Mouse (Mus musculus) layer of hippocampus, adult 9-11 months (tissue): Measurements from ENCODE around the gene Tomm34.
"Not testable (repeated sequence)": the region's sequence is repeated elsewhere in the genome, so short reads cannot be mapped to it uniquely, and the experiment has no call there.

ENCODE experiments used
- DNase-seq: peaks from one replicate; pipeline ENCODE4 v3.0.0; 2022

The Tomm34 gene

DNA sequence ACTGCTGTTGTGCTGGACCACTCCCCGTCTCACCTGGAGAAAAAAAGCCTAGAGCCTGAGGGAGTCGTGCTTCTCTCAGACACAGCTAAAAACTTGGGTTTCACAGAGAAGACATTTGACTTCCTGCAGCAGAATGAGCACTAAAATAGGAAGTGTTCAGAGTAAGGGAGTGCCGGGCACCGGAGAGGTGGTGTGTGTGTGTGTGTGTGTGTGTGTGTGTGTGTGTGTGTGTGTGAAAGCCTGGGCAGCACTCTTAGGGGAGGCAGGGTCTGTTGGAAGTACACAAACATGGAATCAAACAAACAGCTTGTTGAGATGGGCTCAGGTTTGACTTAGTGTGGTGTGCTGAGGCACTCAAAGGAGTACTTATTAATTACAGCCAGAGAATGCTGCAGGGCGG is 4.1 kb upstream of the Tomm34 start:
- no peak for DNase-seq

DNA sequence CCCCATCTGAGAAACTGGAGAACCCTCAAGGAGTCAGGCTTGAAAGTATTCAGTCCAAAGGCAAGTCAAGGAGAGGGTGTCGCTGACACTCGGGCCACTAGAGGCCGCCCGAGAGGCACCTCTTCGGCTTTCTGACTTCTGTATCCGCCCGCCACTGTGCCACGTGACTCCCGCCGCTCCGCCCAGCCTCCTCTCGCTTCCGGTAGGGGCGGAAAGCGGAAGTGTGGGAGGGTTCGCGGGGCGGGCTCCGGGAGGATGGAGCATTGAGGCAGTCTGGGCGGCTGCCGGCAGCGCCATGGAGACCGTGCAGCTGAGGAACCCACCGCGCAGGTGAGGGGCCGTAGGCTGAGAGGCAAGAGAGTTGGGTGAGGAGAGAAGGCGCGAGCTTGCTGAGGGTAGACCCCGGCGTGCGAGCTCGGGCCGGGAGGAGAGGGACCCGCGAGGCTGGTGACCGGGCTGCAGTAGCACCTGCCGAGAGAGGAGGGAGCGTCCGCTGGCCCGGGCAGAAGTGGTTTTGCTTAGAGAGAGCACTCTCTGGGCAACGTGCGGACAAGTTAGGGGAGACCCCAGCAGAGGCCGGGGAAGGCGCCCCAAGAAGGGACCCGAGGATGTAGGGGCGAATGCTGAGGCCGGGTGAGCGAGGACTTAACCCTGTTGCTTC is 3.1 kb upstream of the Tomm34 start:
- peak; percentile 97 for DNase-seq

DNA sequence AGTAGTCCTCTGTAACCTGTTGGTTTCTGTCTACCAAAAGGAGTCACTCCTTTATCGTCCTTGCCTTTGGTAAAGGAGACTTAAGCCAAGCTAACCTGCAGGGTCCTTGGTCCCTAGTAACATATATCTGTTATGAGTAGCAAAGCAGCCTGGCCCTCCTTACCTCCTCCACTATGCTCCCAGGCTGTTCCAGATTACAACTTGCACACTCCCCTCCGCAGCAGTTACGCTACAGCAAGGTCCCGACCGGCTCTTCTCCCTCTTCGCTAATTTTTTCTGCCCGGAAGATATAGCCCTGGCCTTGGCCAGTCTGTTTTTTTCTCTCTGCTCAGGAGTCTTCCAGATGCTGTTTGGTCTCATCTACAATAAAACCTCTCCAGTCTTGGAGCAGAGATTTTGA is 2.2 kb upstream of the Tomm34 start:
- no peak for DNase-seq

DNA sequence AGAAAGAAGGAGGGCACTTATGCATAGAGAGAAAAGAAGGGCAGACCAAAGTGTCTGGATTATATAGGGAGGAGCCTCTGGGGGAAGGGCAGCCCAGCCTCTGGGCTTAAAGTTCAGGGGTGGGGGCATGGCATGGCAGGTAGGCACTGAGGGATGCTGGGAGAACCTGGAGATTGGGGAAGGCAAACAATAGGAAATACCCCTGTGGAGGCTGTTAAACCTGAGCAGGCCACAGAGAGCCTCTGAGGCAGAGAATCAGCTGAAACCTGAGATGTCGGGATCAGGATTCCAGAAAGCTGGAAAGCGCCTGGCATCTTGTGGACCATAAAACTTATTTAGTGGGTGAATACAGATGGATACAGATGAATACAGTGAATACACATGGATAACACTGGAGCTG is 1.1 kb upstream of the Tomm34 start:
- no peak for DNase-seq

DNA sequence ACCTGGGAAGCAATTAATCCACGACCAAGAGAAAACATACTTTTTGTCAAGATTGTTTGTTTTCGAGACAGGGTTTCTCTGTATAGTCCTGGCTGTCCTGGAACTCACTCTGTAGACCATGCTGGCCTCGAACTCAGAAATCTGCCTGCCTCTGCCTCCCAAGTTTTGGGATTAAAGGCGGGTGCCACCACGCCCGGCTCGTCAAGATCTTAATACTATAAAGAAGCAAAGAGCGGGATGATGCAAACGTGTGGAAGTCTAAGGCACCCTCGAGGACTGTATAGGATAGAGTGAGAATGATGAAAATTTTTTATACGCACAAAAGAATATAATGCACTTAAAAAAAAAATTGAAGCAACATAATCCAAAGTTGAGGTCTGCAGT is 460 bp upstream of the Tomm34 start:
- not testable (repeated sequence) for DNase-seq

DNA sequence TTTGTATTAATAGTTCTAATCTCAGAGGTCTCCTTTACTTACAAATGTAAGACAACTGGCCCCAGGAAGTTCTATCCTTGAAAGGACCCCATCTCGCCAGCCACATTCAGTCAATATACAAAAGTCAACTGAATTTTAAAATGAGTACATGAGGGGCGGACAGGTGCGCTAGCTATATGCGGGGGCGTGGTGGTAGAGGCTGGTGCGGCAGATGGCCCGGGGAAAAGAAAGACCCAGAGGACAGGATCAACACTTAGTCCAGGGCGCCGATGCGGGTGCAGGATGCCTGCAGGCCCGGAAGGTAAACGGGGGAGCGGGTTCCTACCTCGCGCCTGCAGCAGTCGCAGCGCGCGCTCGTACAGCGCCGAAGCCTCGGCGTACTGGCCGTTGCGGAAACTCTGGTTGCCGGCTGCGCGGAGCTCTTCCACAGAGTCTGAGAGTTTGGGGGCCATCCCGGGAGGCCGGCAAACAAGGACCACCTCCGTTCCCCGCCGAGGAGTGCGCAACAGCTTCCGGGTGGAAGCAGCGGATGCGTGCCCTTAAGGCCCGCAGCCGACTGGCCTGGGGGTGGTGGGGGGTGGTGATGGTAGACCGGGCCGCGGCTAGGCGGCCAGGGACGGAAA is 716 bp downstream of the Tomm34 start, which contains the start of gene Stk4:
Stk4 (plus strand) TSS at position 181 of the 623 bp plus-strand sequence.
- DNase-seq, result peak; percentile 42

DNA sequence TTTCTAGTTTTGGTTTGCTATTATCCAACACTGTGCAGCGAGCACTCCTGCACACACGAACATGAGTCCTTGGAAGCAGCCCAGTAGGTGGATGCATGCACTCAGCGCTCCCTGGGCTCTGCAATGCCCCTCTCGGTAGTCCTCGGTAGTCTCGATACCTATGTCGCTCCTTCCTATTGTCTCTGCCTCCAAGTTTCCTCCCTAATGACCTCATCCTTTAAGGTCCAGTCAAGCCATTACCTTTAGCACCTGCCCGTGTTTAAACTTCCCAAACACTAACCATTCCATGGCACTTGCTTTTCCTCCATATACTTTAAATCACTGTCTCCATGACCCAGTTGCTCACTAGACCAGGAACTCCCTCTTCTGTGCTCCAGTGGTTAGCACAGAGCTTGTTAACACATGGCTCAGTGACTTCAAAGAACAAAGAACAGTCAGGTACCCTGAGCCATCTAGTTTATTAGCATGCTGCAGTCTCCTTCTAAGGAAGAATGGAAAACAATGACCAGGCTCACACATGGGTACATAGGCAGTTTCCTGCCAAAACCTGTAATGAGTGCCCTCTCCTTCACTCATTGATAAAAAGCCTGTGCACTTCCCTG is 11.2 kb downstream of the Tomm34 start:
- DNase-seq, result no peak

DNA sequence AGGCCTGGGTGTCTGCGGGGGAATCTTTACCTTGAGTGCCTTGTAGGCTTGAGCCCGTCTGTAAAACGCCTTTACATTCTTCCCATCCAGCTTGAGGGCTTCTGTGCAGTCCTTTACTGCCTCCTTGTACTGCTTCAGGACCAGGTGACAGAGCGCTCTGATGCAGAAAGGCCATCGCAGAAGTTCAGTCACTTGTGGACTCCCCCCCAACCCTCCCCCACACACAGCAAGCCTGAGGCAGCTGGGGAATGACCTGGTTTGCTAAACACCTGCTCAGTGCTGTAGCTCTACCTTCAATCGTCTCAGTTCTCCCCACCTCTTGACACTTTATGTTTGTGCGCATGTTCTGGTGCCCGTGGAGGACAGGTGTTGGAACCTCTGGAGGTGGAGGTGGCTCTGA is 16.3 kb downstream of the Tomm34 start:
- DNase-seq, result no peak

DNA sequence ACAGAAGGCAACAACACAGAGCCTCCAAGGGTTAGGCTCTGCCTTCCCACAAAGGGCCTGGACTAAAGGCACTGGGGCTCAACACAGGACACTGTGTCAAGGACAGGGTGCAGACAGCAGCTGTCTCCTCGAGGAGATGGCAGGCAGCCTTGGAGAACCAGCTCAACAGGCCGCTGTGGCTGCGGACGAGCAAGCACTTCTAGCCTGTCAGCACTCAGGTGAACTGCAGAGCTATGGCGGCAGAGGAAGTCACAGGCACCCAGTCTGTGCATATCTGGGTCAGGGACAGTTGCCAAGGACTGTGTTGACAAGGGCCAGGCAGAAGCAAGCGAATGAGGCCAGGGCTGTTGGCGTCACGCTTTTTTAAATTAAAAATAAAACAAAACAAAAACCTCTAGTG is 17.2 kb downstream of the Tomm34 start:
- DNase-seq, result no peak

DNA sequence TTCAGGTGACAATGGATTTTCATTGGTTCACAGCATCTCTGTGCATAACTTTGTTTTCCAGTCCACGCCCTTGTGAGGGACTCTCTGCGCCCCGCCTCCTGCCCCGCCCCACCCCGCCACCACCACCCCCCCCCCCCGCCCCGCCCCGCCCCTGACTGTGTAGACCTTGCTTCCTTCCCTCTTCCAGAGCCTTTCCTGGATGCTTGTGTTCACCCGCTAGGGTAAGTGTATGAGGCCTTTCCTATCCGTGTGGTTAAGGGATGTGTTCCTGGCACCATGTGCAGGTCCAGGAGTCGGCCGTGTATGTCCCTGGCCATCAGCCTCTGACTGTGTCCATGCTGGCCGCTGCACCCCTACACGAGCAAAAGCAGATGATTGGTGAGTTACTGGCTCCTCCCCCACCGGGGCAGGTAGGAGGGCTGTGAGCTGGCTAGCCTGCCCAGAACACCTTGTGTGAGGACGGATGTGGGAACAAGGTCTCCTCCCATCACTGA is 23.7 kb downstream of the Tomm34 start:
- DNase-seq, result no peak

DNA sequence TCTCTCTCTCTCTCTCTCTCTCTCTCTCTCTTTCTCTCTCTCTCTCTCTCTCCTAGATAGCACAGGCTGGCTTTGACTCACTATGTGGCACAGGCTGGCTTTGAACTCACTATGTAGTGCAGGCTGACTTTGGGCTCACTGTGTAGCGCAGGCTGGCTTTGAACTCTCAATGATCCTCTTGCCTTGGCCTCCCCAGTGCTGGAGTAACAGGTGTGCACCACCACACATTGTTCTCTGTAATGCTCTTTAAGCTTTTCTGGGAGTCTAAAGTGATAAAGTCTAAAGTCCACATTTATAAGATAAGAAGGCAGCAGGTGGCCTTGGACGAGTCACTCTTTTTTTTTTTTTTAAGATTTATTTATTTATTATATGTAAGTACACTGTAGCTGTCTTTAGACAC is 29.4 kb downstream of the Tomm34 start:
- no peak for DNase-seq

DNA sequence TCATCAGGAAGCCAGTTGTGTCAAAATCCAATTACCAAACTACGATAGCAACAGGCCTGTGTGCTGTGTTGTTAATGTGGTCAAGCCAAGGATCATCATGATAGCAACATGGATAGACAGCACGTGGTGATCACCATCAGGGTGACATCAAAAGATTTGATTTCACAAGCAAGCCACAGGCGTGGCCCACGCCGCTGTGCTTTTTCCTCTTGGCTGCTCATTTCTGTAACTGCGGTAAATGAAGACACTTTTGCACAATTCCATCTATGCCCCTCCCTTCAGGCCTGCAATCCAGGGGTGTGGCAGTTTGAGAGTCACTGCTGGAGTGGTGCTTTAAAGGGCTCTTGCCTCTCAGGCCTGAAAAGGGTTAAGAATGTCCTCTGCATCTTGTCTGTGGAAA is 30.0 kb downstream of the Tomm34 start:
- DNase-seq, result no peak

DNA sequence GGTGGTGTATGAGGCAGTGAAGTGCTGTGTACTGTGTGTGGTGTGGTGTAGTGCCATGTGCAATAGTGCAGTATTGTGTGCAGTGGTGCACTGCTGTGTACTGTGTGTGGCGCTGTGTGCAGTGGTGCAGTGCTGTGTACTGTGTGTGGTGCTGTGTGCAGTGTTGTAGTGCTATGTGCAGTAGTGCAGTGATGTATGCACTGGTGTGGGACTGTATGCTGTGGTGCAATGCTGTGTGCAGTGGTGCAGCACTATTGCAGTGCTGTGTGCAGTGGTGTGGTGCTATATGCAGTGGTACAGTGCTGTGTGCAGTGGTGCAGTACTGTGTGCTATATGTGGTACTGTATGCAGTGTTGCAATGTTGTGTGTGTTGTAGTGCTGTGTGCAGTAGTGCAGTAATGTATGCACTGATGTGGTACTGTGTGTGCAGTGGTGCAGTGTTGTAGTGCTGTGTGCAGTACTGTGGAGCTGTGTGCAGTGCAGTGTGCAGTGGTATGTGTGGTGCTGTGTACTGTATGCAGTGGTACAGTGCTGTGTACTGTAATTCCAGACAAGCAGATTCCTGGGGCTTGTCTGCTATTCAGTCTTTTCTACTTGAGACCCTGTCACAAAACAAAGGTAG is 32.5 kb downstream of the Tomm34 start:
- DNase-seq, result no peak

DNA sequence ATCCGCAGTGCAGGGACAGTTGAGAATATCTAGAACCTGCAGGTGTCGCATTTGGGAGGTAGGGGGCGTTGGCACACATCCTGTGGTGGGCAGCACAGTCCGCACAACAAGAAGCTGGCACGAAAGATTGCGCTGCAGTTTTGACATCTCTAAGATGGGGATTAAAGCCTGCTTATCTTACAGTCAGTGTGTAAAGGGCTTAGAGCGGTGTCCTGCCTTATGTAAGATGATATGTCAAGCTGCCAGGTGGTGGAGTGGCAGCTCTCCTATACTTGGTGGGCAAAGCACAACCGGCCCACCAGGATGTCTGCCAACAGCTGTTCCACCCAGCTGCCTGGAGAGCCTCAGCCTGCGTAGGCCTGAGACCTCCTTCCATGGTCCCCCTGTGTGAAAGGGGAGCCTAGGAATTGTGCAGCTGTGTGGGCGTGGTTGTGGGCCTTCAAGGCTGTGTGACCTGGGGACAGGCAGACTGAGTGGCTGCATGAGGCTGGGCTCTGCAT is 34.4 kb downstream of the Tomm34 start:
- DNase-seq, result no peak

DNA sequence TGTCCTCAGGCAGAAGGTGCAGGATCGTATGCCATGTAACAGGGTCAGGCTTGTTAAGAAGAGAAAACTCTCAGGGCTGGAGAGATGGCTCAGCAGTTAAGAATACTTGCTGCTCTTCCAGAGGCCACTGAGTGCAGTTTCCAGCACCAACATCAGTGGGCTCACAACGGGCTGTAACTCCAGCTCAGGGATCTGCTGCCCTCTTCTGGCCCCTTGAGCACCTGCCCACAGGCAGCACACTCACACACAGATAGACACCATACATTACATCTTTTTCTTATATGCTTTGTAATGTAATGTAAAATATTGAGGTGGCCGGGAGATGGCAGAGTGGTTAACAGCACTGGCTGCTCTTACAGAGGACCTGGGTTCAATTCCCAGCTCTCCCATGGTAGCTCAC is 38.0 kb downstream of the Tomm34 start:
- no peak for DNase-seq

DNA sequence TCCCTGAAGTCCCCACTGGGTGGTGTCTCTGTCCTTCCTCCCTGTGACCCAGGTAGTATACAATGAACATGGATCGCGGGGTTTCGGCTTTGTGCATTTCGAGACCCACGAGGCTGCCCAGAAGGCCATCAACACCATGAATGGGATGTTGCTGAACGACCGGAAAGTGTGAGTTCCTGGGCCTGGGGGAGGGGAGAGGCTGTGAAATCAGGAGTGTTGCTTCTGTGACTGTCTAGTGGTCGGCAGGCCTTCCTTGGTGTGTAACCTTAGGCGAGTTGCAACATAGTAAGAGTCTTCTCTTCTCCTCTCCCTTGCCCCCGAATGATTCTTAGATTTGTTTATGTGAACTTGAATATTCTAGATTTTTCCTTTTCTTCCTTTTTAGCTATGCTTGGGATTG is 39.8 kb downstream of the Tomm34 start:
- no peak for DNase-seq

DNA sequence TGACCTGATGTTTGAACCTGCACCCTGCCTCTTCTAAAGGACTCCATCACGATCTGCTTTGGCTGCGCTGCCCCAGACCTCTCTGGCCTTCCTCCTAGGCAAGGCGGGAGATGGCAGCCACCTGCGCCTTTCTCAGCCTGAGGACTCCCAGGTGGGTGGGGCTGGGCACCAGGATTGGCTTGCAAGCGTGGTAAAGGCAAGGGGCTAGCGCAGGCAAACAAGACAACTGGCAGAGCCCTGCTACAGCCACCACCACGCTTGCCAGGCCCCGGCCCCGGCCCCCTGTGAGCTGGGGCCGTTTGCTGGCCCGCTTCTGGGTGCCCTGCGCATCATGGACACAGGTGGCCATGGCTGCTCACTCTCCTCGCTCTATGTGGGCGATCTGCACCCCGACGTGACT is 45.8 kb downstream of the Tomm34 start, which contains the start of gene Pabpc1l:
Pabpc1l (plus strand) TSS at position 301 of the 400 bp plus-strand sequence.
- no peak for DNase-seq

DNA sequence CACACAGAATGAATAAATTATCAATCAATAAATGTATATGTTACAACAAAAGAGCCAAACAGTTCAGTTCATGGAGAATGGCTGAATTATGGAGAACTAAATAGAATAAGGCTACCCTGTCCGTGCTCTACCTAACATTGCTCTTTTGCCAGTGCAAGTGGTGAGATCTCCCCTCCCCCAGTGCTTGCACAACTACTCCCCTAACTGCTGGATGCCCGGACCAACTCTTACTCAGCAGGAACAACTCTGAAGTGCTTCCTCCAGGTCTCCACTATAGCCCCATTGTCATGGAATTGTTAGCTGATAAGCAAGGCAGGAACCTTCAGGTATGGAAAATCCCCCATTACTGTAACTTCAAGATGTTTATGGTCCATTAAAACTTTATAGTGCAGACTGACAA is 48.9 kb downstream of the Tomm34 start:
- no peak for DNase-seq

DNA sequence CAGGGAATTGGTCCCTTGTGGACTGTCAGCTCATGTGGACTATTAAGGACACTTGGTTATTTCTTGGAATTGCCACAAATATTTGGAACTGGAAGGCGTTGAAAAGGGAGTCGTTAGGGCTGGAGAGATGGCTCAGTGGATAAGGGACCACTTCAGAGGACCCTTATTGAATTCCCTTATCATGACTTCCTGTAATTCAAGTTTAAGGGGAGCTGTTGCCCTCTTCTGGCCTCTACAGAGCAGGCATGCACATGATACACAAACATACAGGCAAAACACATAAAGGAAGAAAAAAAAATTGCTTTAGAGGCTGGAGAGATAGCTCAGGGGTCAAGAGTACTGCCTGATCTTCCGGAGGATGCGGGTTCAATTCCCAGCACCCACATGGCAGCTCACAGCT is 51.0 kb downstream of the Tomm34 start:
- DNase-seq, result no peak

DNA sequence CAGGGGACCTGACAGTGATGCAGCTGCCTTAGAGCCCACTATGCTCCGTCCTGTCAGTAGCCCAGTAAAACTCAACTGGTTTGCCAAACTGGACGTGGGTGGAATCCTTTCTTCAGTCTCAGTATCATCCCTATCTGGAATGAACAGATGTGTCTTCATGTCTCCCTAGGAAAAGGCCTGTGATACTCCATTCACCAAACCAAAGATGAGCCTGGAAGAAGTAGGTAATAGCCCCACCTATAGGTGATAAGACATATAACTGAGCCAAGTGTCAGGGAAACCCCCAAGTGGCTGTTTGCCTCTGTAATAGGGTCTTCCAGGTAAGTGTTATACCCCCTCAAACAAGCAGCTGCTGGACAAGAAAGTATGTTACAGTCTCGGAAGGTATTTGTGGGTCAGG is 52.1 kb downstream of the Tomm34 start:
- no peak for DNase-seq

DNA sequence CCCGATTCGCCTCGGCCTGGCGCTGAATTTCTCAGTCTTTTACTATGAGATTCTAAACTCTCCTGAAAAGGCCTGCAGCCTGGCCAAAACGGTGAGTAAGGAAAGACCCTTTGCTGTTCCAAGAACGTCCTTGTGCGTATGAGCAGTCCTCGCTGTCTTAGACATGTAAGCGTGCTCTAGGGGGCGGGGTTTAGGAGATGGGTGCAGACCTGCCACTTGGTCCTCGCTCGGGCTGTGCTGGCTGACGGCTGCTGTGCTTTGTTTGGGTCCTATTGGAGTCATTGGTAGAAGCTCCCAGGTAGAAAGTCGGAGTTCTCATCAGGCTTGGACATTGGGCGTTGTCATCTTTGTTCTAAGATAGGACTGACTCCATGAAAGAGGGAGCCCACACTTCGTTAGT is 55.7 kb downstream of the Tomm34 start:
- DNase-seq, result no peak

DNA sequence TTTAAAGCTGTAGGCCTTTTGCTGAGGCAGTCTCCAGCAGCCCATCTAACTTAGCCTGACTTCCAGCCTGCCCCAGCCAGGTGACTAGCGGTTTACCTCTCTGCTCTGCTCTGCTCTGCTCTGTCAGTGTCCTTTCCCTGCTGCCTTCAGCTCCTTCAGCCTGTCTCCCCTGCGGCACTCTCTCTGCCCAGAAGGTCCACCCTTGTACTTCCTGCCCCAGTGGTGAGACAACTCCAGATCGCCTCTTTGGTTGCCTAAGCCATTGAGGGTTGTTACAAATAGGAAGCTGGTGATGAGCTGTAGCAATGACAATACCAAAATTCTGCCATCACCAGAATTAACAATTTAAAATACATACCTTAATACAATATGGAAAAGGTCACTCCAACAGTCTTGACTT is 60.0 kb downstream of the Tomm34 start:
- DNase-seq, result no peak

DNA sequence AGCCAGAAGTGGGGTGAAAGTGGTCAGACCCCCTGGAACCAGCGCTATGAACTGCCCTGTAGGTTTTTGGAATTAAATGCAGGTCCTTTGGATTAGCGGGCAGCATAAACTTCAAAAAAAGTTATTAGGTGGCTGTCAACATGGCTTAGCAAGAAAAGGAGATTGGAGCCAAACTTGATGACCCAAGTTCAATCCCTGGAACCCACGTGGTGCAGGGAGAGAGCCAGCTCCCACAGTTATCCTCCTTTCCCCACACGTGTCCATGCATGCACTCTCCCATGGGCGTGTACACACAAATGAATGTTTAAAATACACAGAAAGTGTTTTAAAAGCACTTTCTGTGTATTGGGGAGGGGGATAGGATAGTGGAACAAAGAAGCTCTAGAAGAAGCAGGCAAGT is 60.5 kb downstream of the Tomm34 start:
- DNase-seq, result no peak

DNA sequence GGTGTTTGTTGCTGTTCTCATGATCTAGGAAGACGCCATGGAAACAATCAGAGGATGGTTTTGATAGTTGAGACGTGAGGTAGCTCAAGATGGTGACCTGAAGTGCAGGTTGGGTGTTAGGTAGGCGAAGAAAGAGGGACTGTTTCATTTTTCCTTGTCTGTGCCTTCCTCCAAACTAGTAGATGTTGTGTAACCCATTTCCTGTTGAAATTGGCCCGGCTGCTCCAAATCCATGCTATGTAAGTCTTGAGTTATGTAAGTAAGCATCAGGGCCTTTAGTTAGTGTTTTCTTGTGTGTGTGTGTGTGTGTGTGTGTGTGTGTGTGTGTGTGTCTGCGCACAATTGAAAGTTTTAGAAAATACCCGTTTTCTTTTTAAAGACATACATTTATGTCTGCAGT is 61.7 kb downstream of the Tomm34 start:
- no peak for DNase-seq
